Mouse (Mus musculus) duodenum, adult 2 months (tissue): ENCODE results near the gene Tex13c1. TPM values are rescaled to one million over a fixed set of nuclear protein-coding genes. Genes with fewer than 3 reads are reported as not detected.

ENCODE experiments used
- polyA plus RNA-seq: library from polyadenylated mRNA; depleted of rRNA; stranded (reverse); fragments of >200 nt; gene quantifications from 2 replicates; pipeline ENCODE4 v1.2.3, GENCODE M21; 2012; ENCODE audit warnings: low replicate concordance; rRNA removed

Tex13c1 gene
- not detected in 2 replicates for polyA plus RNA-seq

GRCm38 (mm10) chrX:43590860-43591259 is at the start of gene Tex13c1:
Tex13c1 (plus strand) TSS chrX:43591160.

Other genes with a start within 250 kb of the Tex13c1 start
- 0.50 TPM in 1 of 2 replicates, not detected in the other for gene Tenm1, start 162.0 kb upstream of the Tex13c1 start, polyA plus RNA-seq